Mouse (Mus musculus) hindbrain, embryonic 12.5 days (tissue): Measurements from ENCODE around the gene Cyp17a1. TPM values are rescaled to one million over a fixed set of nuclear protein-coding genes. Genes with fewer than 3 reads are reported as not detected.

ENCODE experiments used
- ATAC-seq: fragments of 200-750 bp; cut with Nextera tagmentation; 2 replicates; pipeline ENCODE4 v1.8.0; 2017; ENCODE audit warnings: moderate TSS enrichment; ENCODE audit not compliant: low FRiP score
- H3K27ac ChIP-seq: fragments of 300-500 bp; sonication (generic); 2 replicates; pipeline ENCODE4 v1.5.1; 2016; ENCODE audit warnings: mild to moderate bottlenecking
- H3K27me3 ChIP-seq: fragments of 300-500 bp; sonication (generic); 2 replicates; pipeline ENCODE4 v1.6.1; 2016; ENCODE audit warnings: mild to moderate bottlenecking
- H3K36me3 ChIP-seq: fragments of 300-500 bp; sonication (generic); 2 replicates; pipeline ENCODE4 v1.6.1; 2016; ENCODE audit warnings: mild to moderate bottlenecking
- H3K4me1 ChIP-seq: fragments of 300-500 bp; sonication (generic); 2 replicates; pipeline ENCODE4 v1.6.1; 2016
- H3K4me2 ChIP-seq: fragments of 300-500 bp; sonication (generic); replicated peaks from 2 replicates; pipeline ENCODE4 v1.6.1; 2016; ENCODE audit warnings: mild to moderate bottlenecking
- H3K4me3 ChIP-seq: fragments of 300-500 bp; sonication (generic); 2 replicates; pipeline ENCODE4 v1.5.1; 2016; ENCODE audit warnings: mild to moderate bottlenecking
- H3K9ac ChIP-seq: fragments of 300-500 bp; sonication (generic); 2 replicates; pipeline ENCODE4 v1.6.1; 2016; ENCODE audit warnings: mild to moderate bottlenecking, moderate library complexity
- H3K9me3 ChIP-seq: fragments of 300-500 bp; sonication (generic); replicated peaks from 2 replicates; pipeline ENCODE4 v1.6.1; 2016; ENCODE audit warnings: mild to moderate bottlenecking
- WGBS: fragments of 180-500 bp; shearing (Covaris S2); methylation state at CpG from one replicate; pipeline ENCODE4 v1.1.7; 2016; 5-methylcytosine and 5-hydroxymethylcytosine counted together
- polyA plus RNA-seq: library from polyadenylated mRNA; unstranded; fragments of >200 nt; fragmentation: Nextera tagmentation; extraction: Ambion mirVana; gene quantifications from 2 replicates; pipeline ENCODE4 v1.2.1, GENCODE M21; 2016

Cyp17a1 gene
- polyA plus RNA-seq: not detected in 2 replicates

GRCm38 (mm10) chr19:46672766-46673418 lies at the start of gene Cyp17a1:
Gene Cyp17a1, minus strand, starts transcription at chr19:46673172.
- ATAC-seq: no peak
- Histone ChIP-seq H3K9ac (no peak within 1 kb of the TSS), H3K4me3 (no peak within 1 kb of the TSS), H3K36me3 (no peaks in the 10 kb centered on the region), H3K27me3 (no peaks in the 10 kb centered on the region), H3K4me2 (no peak within 1 kb of the TSS), H3K9me3 (no peaks in the 10 kb centered on the region), H3K4me1 (0 out of 2 replicates have a peak, but pooled peaks cover 3% of the 10 kb centered on the region), H3K27ac (no peak within 1 kb of the TSS)
- 67% methylated on average over 5 of the region's 5 CpGs for WGBS

- no peak for ATAC-seq
- Histone ChIP-seq H3K27ac (no peak overlapping the region), H3K9ac (no peak overlapping the region), H3K4me1 (no peaks in the 10 kb centered on the region), H3K4me2 (no peak overlapping the region), H3K36me3 (peaks cover 20% of the 10 kb centered on the region), H3K27me3 (no peaks in the 10 kb centered on the region), H3K4me3 (no peak overlapping the region), H3K9me3 (peaks cover 5% of the 10 kb centered on the region; the same call in 1 of the 2 replicates)
- WGBS: 81% methylated on average over 4 of the region's 4 CpGs
These were observed 45.2 kb upstream of the Cyp17a1 start for GRCm38 (mm10) chr19:46718150-46718549.

GRCm38 (mm10) chr19:46715016-46715415 lies 42.0 kb upstream of the Cyp17a1 start:
- H3K27ac ChIP-seq: no peak overlapping the region
- WGBS: 93% methylated on average over 8 of the region's 8 CpGs
- no peak for ATAC-seq
- H3K9me3 ChIP-seq: peaks cover 5% of the 10 kb centered on the region; the same call in 1 of the 2 replicates
- H3K9ac ChIP-seq: no peak overlapping the region
- no peak overlapping the region for H3K4me3 ChIP-seq
- H3K36me3 ChIP-seq: peaks cover 12% of the 10 kb centered on the region
- no peak overlapping the region for H3K4me2 ChIP-seq
- no peaks in the 10 kb centered on the region for H3K27me3 ChIP-seq
- H3K4me1 ChIP-seq: no peaks in the 10 kb centered on the region

GRCm38 (mm10) chr19:46714234-46714633 lies 41.3 kb upstream of the Cyp17a1 start:
- no peak overlapping the region for H3K4me2 ChIP-seq
- no peak overlapping the region for H3K9ac ChIP-seq
- peaks cover 9% of the 10 kb centered on the region for H3K36me3 ChIP-seq
- H3K4me1 ChIP-seq: no peaks in the 10 kb centered on the region
- no peak for ATAC-seq
- no peak overlapping the region for H3K27ac ChIP-seq
- no peak overlapping the region for H3K4me3 ChIP-seq
- WGBS: 93% methylated on average over 8 of the region's 8 CpGs
- peaks cover 5% of the 10 kb centered on the region; the same call in 1 of the 2 replicates for H3K9me3 ChIP-seq
- H3K27me3 ChIP-seq: no peaks in the 10 kb centered on the region

- no peaks in the 10 kb centered on the region for H3K27me3 ChIP-seq
- no peak overlapping the region for H3K27ac ChIP-seq
- no peak overlapping the region for H3K4me2 ChIP-seq
- H3K9me3 ChIP-seq: no peaks in the 10 kb centered on the region
- H3K4me3 ChIP-seq: no peak overlapping the region
- no peaks in the 10 kb centered on the region for H3K36me3 ChIP-seq
- no peak for ATAC-seq
- H3K4me1 ChIP-seq: peaks cover 14% of the 10 kb centered on the region
- WGBS: 91% methylated on average over 4 of the region's 4 CpGs
- no peak overlapping the region for H3K9ac ChIP-seq
These were observed 37.6 kb upstream of the Cyp17a1 start for GRCm38 (mm10) chr19:46710614-46711013.

GRCm38 (mm10) chr19:46707296-46708151 lies 34.6 kb upstream of the Cyp17a1 start, which contains the start of gene As3mt:
Gene As3mt, plus strand, starts transcription at chr19:46707458.
- peaks cover 14% of the 10 kb centered on the region for H3K4me1 ChIP-seq
- H3K9ac ChIP-seq: peak within 1 kb of the TSS; percentile 62
- ATAC-seq: peak; percentile 56; the same call in 1 of the 2 replicates
- no peaks in the 10 kb centered on the region for H3K36me3 ChIP-seq
- H3K27me3 ChIP-seq: no peaks in the 10 kb centered on the region
- H3K4me3 ChIP-seq: peak within 1 kb of the TSS; percentile 50
- H3K27ac ChIP-seq: peak within 1 kb of the TSS; percentile 18; the same call in 1 of the 2 replicates
- H3K9me3 ChIP-seq: no peaks in the 10 kb centered on the region
- H3K4me2 ChIP-seq: peak within 1 kb of the TSS; percentile 66
- WGBS: 15% methylated on average over 31 of the region's 31 CpGs

- no peaks in the 10 kb centered on the region for H3K27me3 ChIP-seq
- peaks cover 14% of the 10 kb centered on the region for H3K4me1 ChIP-seq
- no peak for ATAC-seq
- peaks cover 3% of the 10 kb centered on the region; the same call in 1 of the 2 replicates for H3K36me3 ChIP-seq
- no peak overlapping the region for H3K9ac ChIP-seq
- peak overlapping the region; percentile 50 for H3K4me3 ChIP-seq
- WGBS: 74% methylated on average over 9 of the region's 9 CpGs
- peak overlapping the region; percentile 66 for H3K4me2 ChIP-seq
- H3K27ac ChIP-seq: no peak overlapping the region
- no peaks in the 10 kb centered on the region for H3K9me3 ChIP-seq
These were observed 33.7 kb upstream of the Cyp17a1 start for GRCm38 (mm10) chr19:46706540-46707295.

GRCm38 (mm10) chr19:46705779-46706495 lies 33.0 kb upstream of the Cyp17a1 start:
- Histone ChIP-seq H3K4me1 (peaks cover 14% of the 10 kb centered on the region), H3K9ac (no peak overlapping the region), H3K27me3 (no peaks in the 10 kb centered on the region), H3K9me3 (no peaks in the 10 kb centered on the region), H3K4me3 (no peak overlapping the region), H3K36me3 (peaks cover 7% of the 10 kb centered on the region), H3K27ac (no peak overlapping the region), H3K4me2 (no peak overlapping the region)
- no peak for ATAC-seq
- WGBS: 71% methylated on average over 7 of the region's 7 CpGs

- Histone ChIP-seq H3K4me3 (no peak overlapping the region), H3K4me1 (no peaks in the 10 kb centered on the region), H3K9me3 (no peaks in the 10 kb centered on the region), H3K27ac (no peak overlapping the region), H3K36me3 (peaks cover 7% of the 10 kb centered on the region), H3K4me2 (no peak overlapping the region), H3K9ac (no peak overlapping the region), H3K27me3 (no peaks in the 10 kb centered on the region)
- WGBS: 88% methylated on average over 9 of the region's 9 CpGs
- ATAC-seq: no peak
These were observed 28.2 kb upstream of the Cyp17a1 start for GRCm38 (mm10) chr19:46701156-46701555.

- Histone ChIP-seq H3K4me3 (no peak overlapping the region), H3K4me2 (no peak overlapping the region), H3K9me3 (no peaks in the 10 kb centered on the region), H3K4me1 (no peaks in the 10 kb centered on the region), H3K27me3 (no peaks in the 10 kb centered on the region), H3K9ac (no peak overlapping the region), H3K36me3 (peaks cover 7% of the 10 kb centered on the region), H3K27ac (no peak overlapping the region)
- ATAC-seq: no peak
- WGBS: 74% methylated on average over 10 of the region's 10 CpGs
These were observed 26.1 kb upstream of the Cyp17a1 start for GRCm38 (mm10) chr19:46699011-46699481.

GRCm38 (mm10) chr19:46697840-46698517 lies 25.0 kb upstream of the Cyp17a1 start:
- Histone ChIP-seq H3K4me2 (no peak overlapping the region), H3K9ac (no peak overlapping the region), H3K27me3 (no peaks in the 10 kb centered on the region), H3K36me3 (peaks cover 7% of the 10 kb centered on the region), H3K9me3 (no peaks in the 10 kb centered on the region), H3K4me3 (no peak overlapping the region), H3K4me1 (no peaks in the 10 kb centered on the region), H3K27ac (no peak overlapping the region)
- no peak for ATAC-seq
- WGBS: 47% methylated on average over 19 of the region's 19 CpGs
